Mouse (Mus musculus) 416B (cell line): ENCODE data around the gene Plppr3.
A peak's percentile ranks its signal among the peaks of the same experiment; 100 is the strongest.

ENCODE experiments used
- DNase-seq: peaks from one replicate; pipeline ENCODE4 v3.0.0; 2011; ENCODE audit warnings: low read depth

Plppr3 gene

GRCm38 (mm10) chr10:79874290-79874862, at the start of gene Plppr3, which contains the start of gene Prtn3:
TSS of gene Plppr3 (minus strand) at chr10:79874634.
TSS of gene Prtn3 (plus strand) at chr10:79874476.
- no peak for DNase-seq

- DNase-seq, result no peak
These were observed 47.1 kb upstream of the Plppr3 start for GRCm38 (mm10) chr10:79921572-79921971.

- DNase-seq, result no peak
These were observed 46.6 kb upstream of the Plppr3 start, which contains the start of gene R3hdm4 for GRCm38 (mm10) chr10:79920958-79921535. TSS of gene R3hdm4 (minus strand) at chr10:79921208.

- DNase-seq, result no peak
These were observed 45.8 kb upstream of the Plppr3 start for GRCm38 (mm10) chr10:79920056-79920890.

- DNase-seq, result no peak
These were observed 44.9 kb upstream of the Plppr3 start for GRCm38 (mm10) chr10:79919251-79919849.

GRCm38 (mm10) chr10:79918231-79919078, 44.0 kb upstream of the Plppr3 start:
- no peak for DNase-seq

- DNase-seq, result no peak
These were observed 43.2 kb upstream of the Plppr3 start for GRCm38 (mm10) chr10:79917532-79918100.

- peak; percentile 77 for DNase-seq
These were observed 42.5 kb upstream of the Plppr3 start, which contains the start of gene Kiss1r for GRCm38 (mm10) chr10:79916808-79917531. TSS of gene Kiss1r (plus strand) at chr10:79916971.

GRCm38 (mm10) chr10:79916081-79916480, 41.6 kb upstream of the Plppr3 start:
- DNase-seq, result peak; percentile 34

- DNase-seq, result peak; percentile 65
These were observed 40.6 kb upstream of the Plppr3 start for GRCm38 (mm10) chr10:79914948-79915596.

- DNase-seq, result peak; percentile 85
These were observed 39.9 kb upstream of the Plppr3 start for GRCm38 (mm10) chr10:79914131-79914947.

GRCm38 (mm10) chr10:79912412-79912811, 38.0 kb upstream of the Plppr3 start:
- no peak for DNase-seq

GRCm38 (mm10) chr10:79910556-79910955, 36.1 kb upstream of the Plppr3 start, which contains the start of gene Gm26602:
TSS of gene Gm26602 (plus strand) at chr10:79910856.
- no peak for DNase-seq

GRCm38 (mm10) chr10:79909092-79909922, 34.9 kb upstream of the Plppr3 start:
- no peak for DNase-seq

GRCm38 (mm10) chr10:79908167-79909091, 34.0 kb upstream of the Plppr3 start, which contains the start of gene Med16:
TSS of gene Med16 (minus strand) at chr10:79908923.
- DNase-seq, result peak; percentile 99

GRCm38 (mm10) chr10:79907415-79907814, 33.0 kb upstream of the Plppr3 start:
- DNase-seq, result no peak

- no peak for DNase-seq
These were observed 32.3 kb upstream of the Plppr3 start for GRCm38 (mm10) chr10:79906712-79907111.
